Mouse (Mus musculus) adrenal gland, postnatal 14 days (tissue): Measurements from ENCODE around the gene Slc25a26. TPM values are rescaled to one million over a fixed set of nuclear protein-coding genes. Genes with fewer than 3 reads are reported as not detected.

Source experiments
- DNase-seq: peaks from one replicate; pipeline ENCODE4 v3.0.0; 2021; ENCODE audit warnings: mixed read lengths
- microRNA-seq, 2 experiments: library from miRNA; unstranded; fragments of <30 nt; microRNA quantifications; one replicate each; pipeline ENCODE4 v1.2.0; 2021
- total RNA-seq: library from RNA; stranded (reverse); gene quantifications from 2 replicates; pipeline ENCODE4 v1.2.3, GENCODE M21; 2021

Gene Slc25a26
- total RNA-seq, 1 experiment from 2014 or later, result 14.8 TPM

DNA sequence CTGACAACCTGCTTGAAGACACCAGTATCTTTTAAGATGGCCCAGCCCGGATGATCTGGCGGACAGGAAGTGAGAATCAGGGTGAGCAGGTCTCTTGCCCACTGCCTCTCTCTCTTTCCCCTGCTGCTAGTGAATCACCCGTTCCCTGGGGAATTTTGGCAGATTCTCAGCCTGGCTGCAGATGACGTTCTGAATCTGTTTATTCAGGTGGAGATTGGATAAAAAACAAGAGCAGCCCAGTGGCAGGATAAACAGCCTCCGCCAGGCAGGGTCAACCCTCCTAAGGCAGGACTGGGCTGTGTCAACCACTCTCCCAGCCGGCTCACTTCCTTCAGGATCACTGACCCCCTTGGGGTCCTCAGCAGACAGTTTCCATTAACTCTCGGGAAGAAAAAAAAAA, 140.2 kb downstream of the Slc25a26 start:
- DNase-seq, result peak; percentile 59

DNA sequence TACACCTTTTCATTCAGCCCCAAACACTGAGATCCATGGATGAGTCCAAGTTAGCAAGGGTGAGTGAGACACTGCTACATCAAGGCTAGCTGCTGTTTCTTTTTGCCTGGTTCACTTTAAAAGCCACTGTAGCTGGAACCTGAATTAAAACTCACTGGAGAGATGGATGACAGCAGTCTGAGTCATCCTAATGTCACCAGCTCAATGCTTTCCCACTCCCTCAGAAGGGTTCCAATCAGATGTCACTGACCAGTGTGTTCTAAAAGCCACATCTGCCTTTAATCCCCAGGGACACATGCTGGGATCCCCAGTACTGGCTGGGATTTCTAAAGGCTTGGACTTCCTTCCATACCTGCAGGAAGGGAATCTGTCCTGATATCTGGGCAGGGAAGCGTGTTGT, 141.9 kb downstream of the Slc25a26 start:
- DNase-seq, result no peak

DNA sequence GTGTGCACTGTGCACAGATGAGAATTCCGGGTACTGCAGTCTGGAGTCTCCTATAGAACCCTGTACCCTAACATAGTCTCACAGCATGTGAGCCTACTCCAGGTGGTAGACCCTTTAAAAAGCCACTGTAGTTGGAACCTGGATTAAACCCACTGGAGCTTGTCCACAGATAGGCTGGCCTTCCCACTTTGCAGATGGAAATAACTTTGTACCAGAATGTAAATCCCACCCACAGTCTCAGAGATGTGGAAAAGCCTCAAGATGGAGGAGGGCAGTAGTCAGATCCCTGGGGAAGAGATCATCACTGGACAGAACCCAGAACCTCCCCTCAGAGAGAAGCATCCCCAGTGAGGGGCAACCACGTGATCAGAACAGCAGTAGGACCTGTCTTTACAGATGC, 143.9 kb downstream of the Slc25a26 start:
- no peak for DNase-seq

DNA sequence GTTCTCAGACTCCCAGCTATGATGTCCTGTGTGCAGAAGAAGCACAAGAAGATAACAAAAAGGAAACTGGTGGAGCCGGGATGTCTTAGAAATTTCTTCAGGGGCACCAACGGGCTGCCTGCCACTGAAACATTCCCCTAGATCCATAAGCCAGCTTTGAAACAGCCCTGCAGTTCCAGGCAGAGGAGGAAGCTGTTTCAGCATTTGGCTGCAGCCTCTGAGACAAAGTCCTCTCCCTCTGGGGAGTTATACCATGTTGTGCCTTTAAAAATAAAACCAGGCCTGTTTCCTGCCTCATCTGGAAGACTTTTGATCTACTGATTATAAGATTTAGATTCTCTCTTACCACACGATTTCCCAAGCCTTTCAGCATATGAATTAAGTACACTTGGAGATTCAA, 144.5 kb downstream of the Slc25a26 start:
- no peak for DNase-seq

DNA sequence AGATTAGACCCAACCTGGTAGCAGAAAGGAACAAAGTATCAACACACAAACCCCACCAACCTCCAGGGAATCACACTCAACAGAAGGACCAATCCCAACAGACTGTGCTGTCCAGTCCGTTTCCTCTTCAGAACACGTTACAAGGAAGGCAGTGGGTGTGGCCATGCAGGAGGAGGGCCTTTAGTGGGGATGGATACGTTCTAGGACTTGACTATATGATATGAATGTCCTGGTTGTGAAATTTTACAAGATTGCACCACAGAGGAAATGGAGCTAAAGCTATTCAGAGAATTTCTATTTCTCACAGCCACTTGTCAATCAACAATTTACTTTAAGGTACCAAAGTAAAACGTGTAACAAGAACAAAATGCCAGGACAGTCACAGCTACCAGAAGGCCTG, 145.6 kb downstream of the Slc25a26 start:
- DNase-seq, result no peak

DNA sequence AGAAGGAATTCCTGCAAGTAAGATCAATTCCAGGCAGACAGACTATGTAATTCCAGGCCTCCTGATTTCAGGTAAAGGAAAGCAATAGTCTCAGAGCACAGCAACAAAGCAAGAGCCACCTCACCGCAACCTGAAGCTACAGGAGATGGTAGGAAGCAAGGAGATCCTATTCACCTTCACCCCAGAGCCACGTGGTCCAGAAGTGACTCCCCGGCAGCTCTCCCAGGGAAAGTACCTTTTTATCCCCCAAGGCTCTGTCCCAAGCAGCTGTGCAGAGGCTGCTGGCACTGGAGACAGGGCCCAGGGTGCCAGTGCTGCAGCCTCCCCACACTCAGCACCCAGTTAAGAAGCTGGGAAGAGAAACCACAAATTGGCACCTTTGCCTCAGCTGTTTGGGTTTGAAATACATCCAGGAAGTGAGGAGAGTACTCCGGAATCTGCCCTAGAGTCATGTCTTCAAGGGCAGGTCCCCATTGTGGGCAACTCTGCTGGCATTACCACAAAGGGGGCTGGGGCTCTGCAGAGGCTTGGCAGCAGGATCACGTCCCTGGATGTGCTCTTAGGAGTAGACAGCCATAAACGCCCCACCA, 146.2 kb downstream of the Slc25a26 start:
- no peak for DNase-seq

DNA sequence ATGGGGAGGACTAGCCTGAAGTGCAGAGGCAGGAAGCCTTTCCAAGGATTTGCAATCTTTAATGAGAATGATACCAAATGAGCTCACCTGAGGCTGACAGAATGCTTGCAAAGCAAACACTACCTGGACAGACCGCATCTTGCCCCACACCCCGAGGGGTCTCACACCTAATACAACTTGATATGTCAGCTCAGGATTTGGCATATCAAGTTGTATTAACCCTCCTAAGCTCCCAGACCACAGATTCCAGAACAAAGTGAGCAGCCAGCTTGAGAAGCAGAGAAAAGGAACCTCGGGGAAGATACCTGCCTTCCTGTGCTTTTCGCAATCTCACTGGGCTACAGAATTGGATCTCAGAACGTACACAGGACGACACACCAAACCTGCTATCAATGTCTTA, 146.8 kb downstream of the Slc25a26 start:
- DNase-seq, result no peak

DNA sequence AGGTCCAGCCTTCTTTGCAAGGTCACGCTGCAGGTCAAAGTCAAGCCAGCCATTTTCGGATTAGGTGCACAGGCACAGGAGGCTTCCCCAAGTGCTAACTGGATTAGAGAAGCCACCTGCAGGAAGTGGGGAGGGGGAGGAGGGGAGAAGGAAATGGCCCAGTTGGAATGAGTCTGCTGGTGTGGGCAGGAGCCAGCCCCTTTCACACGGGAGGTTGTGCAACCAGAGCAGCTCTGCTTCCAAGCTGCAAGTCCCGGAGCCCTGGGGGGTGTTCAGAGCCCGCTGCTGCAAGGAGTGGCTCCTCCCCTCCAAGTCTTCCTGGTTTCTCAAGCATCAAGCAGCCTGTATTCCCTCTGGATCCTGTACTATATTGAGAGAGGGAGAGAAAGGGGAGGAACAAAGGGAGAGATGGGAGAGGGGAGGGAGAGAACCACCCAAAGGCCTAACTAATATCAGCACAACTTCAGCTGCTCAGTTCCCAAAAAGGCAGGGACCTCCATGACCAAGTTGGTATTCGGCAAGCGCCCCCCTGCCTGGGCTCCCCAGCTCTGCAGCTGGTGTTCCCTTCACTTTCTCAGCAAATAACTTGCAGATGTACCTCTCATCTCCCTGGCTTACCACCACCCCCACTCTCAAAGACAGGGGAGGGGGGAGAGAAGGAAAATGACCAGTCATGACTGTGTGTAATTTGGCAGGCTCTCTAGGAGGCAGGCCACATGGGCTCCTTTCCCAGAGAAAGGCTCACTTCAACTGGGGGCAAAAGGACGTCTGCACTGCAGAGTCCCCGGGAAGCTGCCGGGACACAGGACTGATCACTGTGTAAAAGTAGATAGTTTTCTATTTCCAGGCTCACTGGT, 147.7 kb downstream of the Slc25a26 start:
- DNase-seq, result peak; percentile 78

DNA sequence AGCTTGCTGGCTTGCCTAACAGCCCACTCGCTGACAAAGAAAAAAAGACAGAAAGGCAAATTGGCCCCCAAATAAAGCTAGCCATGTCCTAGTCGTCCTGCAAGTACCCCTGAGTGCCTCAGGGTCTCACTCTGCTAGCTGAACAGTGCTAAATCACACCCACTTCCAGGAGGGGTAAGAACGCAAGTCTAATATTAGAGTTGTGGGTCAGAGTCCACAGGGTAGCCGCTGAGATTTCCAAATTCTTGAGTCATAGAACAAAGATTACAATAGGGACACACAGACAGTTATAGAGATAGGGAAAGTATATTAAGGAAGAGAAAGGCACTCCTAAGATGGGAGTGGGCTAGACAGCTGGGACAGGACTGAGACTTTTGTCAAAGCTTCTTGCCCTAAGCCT, 148.4 kb downstream of the Slc25a26 start:
- DNase-seq, result no peak

DNA sequence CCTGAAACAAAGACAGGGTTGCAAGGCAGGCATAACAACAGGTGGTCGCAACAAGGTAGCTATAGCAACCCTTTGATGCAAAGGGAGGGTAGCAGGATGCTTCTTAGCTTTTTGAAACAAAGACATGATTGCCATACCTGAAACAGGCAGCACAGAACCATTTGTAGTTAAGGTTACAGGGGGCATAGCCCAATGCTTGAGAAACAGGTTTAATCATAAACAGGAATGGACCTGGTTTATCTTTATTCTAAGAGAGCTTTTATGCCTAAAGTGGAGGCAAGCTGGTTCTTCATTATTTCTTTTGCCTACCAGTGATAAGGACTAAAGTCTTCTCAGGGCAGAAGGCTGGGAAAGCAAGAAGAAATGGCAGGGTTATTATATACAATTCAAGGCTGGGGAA, 149.5 kb downstream of the Slc25a26 start:
- DNase-seq, result no peak

DNA sequence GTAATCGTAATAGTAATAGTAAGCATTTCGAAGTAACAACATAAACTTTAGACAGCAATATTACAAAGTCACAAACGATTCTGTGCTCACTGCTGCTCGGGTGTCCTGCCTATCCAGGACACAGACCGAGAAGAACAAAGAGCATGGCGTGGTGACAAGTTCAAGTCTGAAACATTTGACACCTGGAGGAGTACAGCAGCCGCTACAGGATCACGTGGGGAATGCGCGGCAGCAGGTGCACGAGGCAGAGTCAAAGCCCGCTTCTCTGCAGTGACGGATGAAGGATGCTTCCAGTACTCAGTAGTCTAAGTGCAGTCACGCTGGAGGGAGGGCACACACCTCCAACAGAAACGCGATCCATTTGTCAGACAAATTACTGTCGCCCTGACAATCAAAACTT, 151.4 kb downstream of the Slc25a26 start:
- no peak for DNase-seq

DNA sequence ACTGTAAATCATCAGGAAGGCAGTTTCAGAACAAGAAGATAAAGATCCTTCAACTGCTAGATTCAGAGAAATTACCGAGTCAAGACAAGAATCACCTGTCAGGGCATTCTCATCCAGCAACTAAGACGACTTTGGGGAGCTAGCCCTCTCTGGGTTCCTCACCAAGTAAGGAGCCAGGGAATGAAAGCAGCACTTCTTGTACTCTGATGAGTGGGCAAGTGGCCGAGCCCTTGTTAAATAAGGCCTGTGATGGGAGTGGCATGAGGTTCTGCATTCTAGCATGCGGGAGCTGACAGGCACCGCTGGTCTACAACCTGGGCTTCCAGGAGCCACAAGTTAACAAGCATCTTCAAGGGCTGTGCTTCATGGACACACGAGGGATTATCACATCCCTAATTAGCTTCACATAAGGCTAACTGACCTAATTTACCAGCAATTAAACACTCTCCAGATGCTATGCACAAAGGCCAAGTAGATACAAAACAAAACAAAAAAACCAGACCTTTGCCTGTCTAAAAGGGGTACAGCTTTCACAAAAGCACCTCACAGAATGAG, 152.6 kb downstream of the Slc25a26 start:
- no peak for DNase-seq

DNA sequence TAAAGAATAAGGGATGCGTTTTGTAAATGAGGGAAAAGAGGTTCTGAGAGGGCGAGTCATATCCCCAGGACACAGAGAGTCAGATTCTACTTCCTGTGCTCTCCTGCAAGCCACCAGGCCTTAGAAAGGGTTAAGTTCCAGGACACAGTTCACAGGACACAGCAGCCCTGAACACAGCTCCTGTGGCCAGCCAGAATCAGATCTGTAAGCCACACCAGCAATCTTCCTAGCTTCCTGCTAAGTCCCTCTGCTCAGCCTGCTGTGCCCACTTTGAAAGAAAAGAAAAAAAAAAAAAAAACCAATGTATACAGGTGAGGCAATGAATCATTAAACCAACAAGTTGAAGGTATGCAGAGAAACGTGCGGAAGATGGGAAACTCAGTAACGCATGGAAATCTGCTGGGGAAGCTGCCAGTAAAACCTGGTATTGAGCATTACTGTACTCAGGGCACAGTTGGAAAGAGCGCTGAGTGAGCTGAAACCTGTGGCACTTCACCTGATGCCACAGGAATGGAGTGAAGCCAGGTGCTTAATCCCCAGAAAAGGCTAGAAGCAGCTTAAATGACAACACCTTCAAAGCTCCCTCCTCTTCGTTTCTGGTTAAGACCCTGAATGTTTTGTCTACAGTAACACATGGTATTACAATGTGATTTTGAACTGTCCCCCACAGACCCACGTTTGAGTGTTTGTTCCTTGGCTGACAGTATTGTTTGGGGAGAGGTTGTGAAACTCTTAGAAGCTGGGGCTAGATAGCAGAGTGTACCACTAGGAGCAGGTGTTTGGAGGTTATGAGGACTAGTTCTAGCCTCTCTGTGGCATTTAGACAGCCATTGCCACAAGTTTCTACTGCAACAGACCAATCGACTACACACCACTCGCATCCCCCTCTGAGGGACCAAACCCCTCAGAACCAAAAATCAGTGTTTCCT, 153.5 kb downstream of the Slc25a26 start:
- DNase-seq, result no peak

Small RNA genes lying within 50 kb of the gene (microRNA-seq; reads per million reads assigned to microRNA genes)
- gene Mir7041, result 0 reads per million in 2 experiments

Other genes with a start within 250 kb of the Slc25a26 start
- gene Magi1, start 216.4 kb upstream of the Slc25a26 start, total RNA-seq, result 17.5 and 24.3 TPM in 2 replicates
- 18.5 and 19.1 TPM in 2 replicates for gene Lrig1, start 199.8 kb downstream of the Slc25a26 start, total RNA-seq